ENCODE assay signal across 14 mouse cellular contexts in the genomic region with DNA sequence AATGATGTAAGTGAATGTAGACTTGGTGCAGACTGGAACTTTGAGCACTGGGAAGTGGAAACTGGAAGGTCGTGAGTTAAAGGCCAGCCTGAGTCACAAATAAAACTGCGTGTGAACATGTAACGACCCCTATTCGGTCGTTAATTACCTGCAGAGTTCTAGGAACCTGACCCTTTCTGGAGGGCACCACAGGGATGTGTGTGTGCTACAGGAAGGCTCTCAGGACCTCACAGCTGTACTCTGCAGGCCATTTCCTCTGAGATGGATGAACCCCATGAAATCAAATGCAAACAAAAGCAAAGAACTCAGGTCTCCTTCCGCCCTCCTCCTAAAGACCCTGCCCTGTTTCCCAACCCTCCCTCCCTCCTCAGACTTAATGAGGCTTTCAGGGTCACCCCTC.
DNase-seq lines count a peak whose midpoint lies in the region; ATAC-seq and TF ChIP-seq lines count a peak whose summit lies in the region.
"Had no signal": no experiment of that assay in that cellular context is flagged by ENCODE, and none has a peak within 500 bp of the region (broad histone marks: within the 10 kb centered on the region; RNA-seq: fewer than 3 reads in every experiment).

No protein-coding gene starts in this region.

- peaks cover 48% of the 10 kb centered on the region for H3K4me1 ChIP-seq in kidney, embryonic 15.5 days
- H3K4me1 ChIP-seq in ES-Bruce4 (ENCODE audit: control insufficient read depth, insufficient read depth, low read length), result peaks cover 6% of the 10 kb centered on the region
- H3K4me1 ChIP-seq in brown adipose tissue, adult 24 weeks (ENCODE audit: control insufficient read depth, insufficient read depth, insufficient read length, low read length), result peaks cover 34% of the 10 kb centered on the region
- H3K4me1 ChIP-seq in limb, embryonic 11.5 days (ENCODE audit: control insufficient read depth, insufficient read depth, low read length), result peaks cover 68% of the 10 kb centered on the region

- TF ChIP-seq CTCF in ES-Bruce4 (IDR thresholded peaks at IDR 0.05; ENCODE audit: low read depth, low read length), result no peak

- no peak for ATAC-seq in kidney, embryonic 15.5 days (replicated peaks; ENCODE audit: low FRiP score)
- ATAC-seq in limb, embryonic 11.5 days (ENCODE audit: insufficient number of reproducible peaks, low FRiP score, low TSS enrichment, low read depth), result no peak

- H3K4me2 ChIP-seq in kidney, embryonic 15.5 days, result no peak overlapping the region
- no peak overlapping the region for H3K4me2 ChIP-seq in limb, embryonic 11.5 days (ENCODE audit: low read depth, severe bottlenecking)
- H3K4me2 ChIP-seq: hindbrain, embryonic 13.5 days; neural tube, embryonic 15.5 days had no signal

- no peak for DNase-seq in kidney, postnatal 4 days
- DNase-seq in limb, embryonic 11.5 days (ENCODE audit: low spot score), result no peak
- DNase-seq in thymus, postnatal 4 days, result no peak
- no peak for DNase-seq in frontal cortex, postnatal 10 days (ENCODE audit: low spot score in 2 of 2)
- DNase-seq: B cell, adult 2 months; embryo, embryonic 11 days; gastrocnemius, postnatal 10 days; thymus, postnatal 36 days had no signal

- H3K9me3 ChIP-seq in kidney, embryonic 15.5 days (replicated peaks), result no peaks in the 10 kb centered on the region
- H3K9me3 ChIP-seq in ES-Bruce4 (replicated peaks; ENCODE audit: control insufficient read depth, insufficient read depth, low read length, poor library complexity, severe bottlenecking), result no peaks in the 10 kb centered on the region
- H3K9me3 ChIP-seq in limb, embryonic 11.5 days (ENCODE audit: control insufficient read depth, low read length), result no peaks in the 10 kb centered on the region
- H3K9me3 ChIP-seq: hindbrain, embryonic 13.5 days; neural tube, embryonic 15.5 days had no signal

- H3K27ac ChIP-seq in kidney, embryonic 15.5 days, result 0 out of 2 replicates have a peak overlapping the region, but pooled peaks have one; percentile 10
- peak overlapping the region; percentile 41 for H3K27ac ChIP-seq in ES-Bruce4 (ENCODE audit: insufficient read depth, low read length)
- H3K27ac ChIP-seq in brown adipose tissue, adult 24 weeks (replicated peaks; ENCODE audit: low read depth, low read length), result 0 out of 2 replicates have a peak overlapping the region, but pooled peaks have one; percentile 5
- peak overlapping the region; percentile 78 for H3K27ac ChIP-seq in limb, embryonic 11.5 days (replicated peaks; ENCODE audit: low read depth, low read length)
- H3K27ac ChIP-seq: hindbrain, embryonic 13.5 days; left cerebral cortex, adult 2 months; neural tube, embryonic 15.5 days had no signal

- no peaks in the 10 kb centered on the region for H3K36me3 ChIP-seq in kidney, embryonic 15.5 days
- no peaks in the 10 kb centered on the region for H3K36me3 ChIP-seq in ES-Bruce4 (ENCODE audit: control insufficient read depth, insufficient read depth, low read length, poor library complexity, severe bottlenecking)
- no peaks in the 10 kb centered on the region for H3K36me3 ChIP-seq in limb, embryonic 11.5 days (ENCODE audit: control insufficient read depth, insufficient read depth, low read length)
- H3K36me3 ChIP-seq: hindbrain, embryonic 13.5 days; neural tube, embryonic 15.5 days had no signal

- WGBS in kidney, embryonic 15.5 days, result 18% methylated on average over 6 of the region's 6 CpGs
- WGBS in limb, embryonic 11.5 days, result 8% methylated on average over 6 of the region's 6 CpGs

- no peak for TF ChIP-seq POLR2A in ES-Bruce4 (IDR thresholded peaks at IDR 0.05; ENCODE audit: insufficient read depth, low read length)

- no peak overlapping the region for H3K4me3 ChIP-seq in kidney, embryonic 15.5 days (replicated peaks)
- no peak overlapping the region for H3K4me3 ChIP-seq in ES-Bruce4 (ENCODE audit: low read depth, low read length)
- no peak overlapping the region for H3K4me3 ChIP-seq in brown adipose tissue, adult 24 weeks (ENCODE audit: insufficient read depth, low read depth, low read length)
- no peak overlapping the region for H3K4me3 ChIP-seq in limb, embryonic 11.5 days (ENCODE audit: low read depth, low read length)
- H3K4me3 ChIP-seq: hindbrain, embryonic 13.5 days; left cerebral cortex, adult 2 months; neural tube, embryonic 15.5 days had no signal

- H3K27me3 ChIP-seq in kidney, embryonic 15.5 days, result no peaks in the 10 kb centered on the region
- H3K27me3 ChIP-seq in ES-Bruce4 (ENCODE audit: control insufficient read depth, insufficient read depth, low read length, poor library complexity, severe bottlenecking), result no peaks in the 10 kb centered on the region
- H3K27me3 ChIP-seq in limb, embryonic 11.5 days (ENCODE audit: control insufficient read depth, insufficient read depth, low read length), result no peaks in the 10 kb centered on the region
- H3K27me3 ChIP-seq: hindbrain, embryonic 13.5 days; neural tube, embryonic 15.5 days had no signal

- H3K9ac ChIP-seq in kidney, embryonic 15.5 days, result no peak overlapping the region
- H3K9ac ChIP-seq in ES-Bruce4 (ENCODE audit: low read depth, poor library complexity, severe bottlenecking), result no peak overlapping the region
- no peak overlapping the region for H3K9ac ChIP-seq in limb, embryonic 11.5 days (ENCODE audit: low read length)
- H3K9ac ChIP-seq: hindbrain, embryonic 13.5 days; neural tube, embryonic 15.5 days had no signal

- TF ChIP-seq EP300 in ES-Bruce4 (IDR thresholded peaks at IDR 0.05; ENCODE audit: insufficient read depth, low read depth, low read length), result peak; percentile 85; the same call in 1 of the 2 replicates

Comparison
In these comparisons a context has a peak if more than half of its experiments do, and no peak if none do; other contexts are left out.
1. H3K27ac ChIP-seq: peak in every context shown above with its lines; median percentile 78 in limb, embryonic 11.5 days; 41 in ES-Bruce4; 10 in kidney, embryonic 15.5 days; 5 in brown adipose tissue, adult 24 weeks.